Mouse (Mus musculus) adrenal gland, adult 18-20 months (tissue): ENCODE data around the gene Pithd1. TPM values are rescaled to one million over a fixed set of nuclear protein-coding genes. Genes with fewer than 3 reads are reported as not detected.
"Not testable (repeated sequence)": the region's sequence is repeated elsewhere in the genome, so short reads cannot be mapped to it uniquely, and the experiment has no call there.

Experiments used
- DNase-seq, 2 experiments: peaks; one replicate each; pipeline ENCODE4 v3.0.0; 2021 to 2022; ENCODE audit warnings: low spot score in 2 of 2
- total RNA-seq, 2 experiments: library from RNA; stranded (reverse); gene quantifications; 1 replicate in 1 of 2; 2 replicates in 1 of 2; pipeline ENCODE4 v1.2.3; 2021

The Pithd1 gene
- total RNA-seq, 2 experiments from 2014 or later, result 29.4 to 31.4 TPM

DNA sequence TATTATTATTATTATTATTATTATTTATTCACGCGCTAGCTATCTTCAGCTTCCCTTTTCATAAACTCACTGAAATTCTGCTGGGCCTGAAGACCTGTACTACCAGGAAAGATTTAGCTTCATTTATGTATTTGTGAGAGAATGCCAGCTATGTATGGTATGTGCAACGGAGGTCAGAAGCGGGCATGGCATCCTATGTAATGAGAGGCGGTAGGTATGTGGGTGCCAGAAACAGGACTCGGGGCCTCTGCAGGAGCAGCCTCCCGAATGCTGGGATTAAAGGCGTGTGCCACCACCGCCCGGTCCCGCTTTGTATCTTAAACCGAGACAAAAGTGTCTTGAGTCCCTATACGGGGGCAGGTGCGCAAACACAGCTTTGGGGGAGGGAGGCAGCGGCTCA is 24.1 kb downstream of the Pithd1 start:
- no peak for DNase-seq

- no peak for DNase-seq
Measured at GRCm38 (mm10) chr4:135962198-135962597, 24.9 kb downstream of the Pithd1 start.

DNA sequence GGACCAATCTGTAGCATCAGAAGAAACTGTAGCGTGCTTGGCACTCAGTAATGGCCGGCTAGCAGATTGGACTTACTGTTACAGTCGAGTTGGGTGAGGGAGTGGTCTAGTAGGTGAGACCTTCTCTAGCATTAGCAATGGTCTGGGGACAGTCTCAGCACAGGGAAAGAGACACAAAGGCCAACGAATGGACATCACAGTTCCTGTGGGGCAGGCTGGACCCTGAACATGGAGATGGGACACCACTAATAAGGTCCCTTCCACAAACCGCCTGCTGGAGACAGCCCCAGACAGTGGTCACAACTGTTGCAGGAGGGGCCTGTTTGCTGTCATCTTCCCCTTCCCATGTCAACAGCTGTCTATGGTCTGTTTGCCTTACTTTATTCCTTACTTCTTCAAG is 25.4 kb downstream of the Pithd1 start:
- DNase-seq, result no peak

- peak; percentile 75 to 79 for DNase-seq
Measured at GRCm38 (mm10) chr4:135960717-135961116, 26.3 kb downstream of the Pithd1 start.

- DNase-seq, result no peak
Measured at GRCm38 (mm10) chr4:135958354-135958753, 28.7 kb downstream of the Pithd1 start.

- DNase-seq, result no peak
Measured at GRCm38 (mm10) chr4:135955886-135956285, 31.2 kb downstream of the Pithd1 start.

DNA sequence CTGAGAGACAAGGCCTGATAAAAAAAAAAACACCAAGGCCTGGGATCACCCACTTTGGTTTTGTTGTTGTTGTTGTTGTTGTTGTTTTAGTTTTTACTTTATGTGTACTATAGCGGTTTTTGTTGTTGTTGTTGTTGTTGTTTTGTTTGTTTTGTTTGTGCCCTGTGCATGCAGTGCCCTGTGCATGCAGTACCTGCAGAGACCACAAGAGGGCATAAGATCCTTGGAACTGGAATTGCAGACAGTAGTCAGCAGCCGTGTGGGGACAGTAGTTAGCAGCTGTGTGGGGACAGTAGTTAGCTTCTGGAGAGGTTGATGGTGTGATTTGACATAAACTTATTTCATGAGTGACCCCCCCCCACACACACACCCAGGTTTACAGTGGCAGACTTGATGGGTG is 32.8 kb downstream of the Pithd1 start:
- peak; percentile 71 to 81 for DNase-seq

- DNase-seq, result no peak
Measured at GRCm38 (mm10) chr4:135953179-135953578, 33.9 kb downstream of the Pithd1 start.

- no peak for DNase-seq
Measured at GRCm38 (mm10) chr4:135951505-135951904, 35.6 kb downstream of the Pithd1 start.

DNA sequence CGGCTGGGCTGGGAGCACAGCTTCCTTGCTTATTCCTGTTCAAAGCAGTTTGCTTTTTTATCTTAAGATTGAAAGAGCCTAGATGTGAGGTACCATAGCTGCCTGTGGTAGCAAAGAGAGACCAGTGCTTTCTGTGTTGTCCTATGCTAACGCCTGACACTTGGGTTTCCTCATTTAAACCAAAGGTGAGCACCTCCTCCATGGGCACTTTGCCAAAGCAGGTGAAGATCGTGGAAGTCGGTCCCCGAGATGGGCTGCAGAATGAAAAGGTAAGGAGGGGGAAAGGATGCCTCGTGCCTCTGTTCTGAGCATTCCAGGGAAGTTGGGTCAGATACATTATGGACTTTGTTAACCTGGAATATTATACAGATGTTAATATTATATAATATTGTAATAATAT is 36.7 kb downstream of the Pithd1 start:
- no peak for DNase-seq

DNA sequence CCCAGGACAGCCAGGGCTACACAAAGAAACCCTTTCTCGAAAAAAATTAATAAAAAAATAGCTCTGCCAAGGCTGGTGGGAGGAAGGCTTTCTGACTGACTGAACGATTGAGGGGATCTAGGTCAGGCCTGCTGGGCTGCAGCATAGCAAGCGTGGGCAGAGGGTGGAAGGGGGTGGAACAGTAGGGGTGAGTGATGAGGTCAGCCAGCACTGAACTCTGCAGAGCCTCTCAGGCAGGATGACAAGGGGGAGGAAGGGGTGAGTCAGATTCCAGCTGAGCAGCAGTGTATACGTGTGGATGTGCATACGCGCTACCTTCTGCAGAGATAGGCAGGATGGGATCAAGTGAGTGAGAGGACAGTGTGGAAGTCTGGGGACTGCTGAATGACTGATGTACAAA is 37.2 kb downstream of the Pithd1 start:
- DNase-seq, result no peak

GRCm38 (mm10) chr4:135949475-135949874 is 37.6 kb downstream of the Pithd1 start:
- no peak for DNase-seq

- DNase-seq, result no peak
Measured at GRCm38 (mm10) chr4:135948142-135948541, 38.9 kb downstream of the Pithd1 start.

DNA sequence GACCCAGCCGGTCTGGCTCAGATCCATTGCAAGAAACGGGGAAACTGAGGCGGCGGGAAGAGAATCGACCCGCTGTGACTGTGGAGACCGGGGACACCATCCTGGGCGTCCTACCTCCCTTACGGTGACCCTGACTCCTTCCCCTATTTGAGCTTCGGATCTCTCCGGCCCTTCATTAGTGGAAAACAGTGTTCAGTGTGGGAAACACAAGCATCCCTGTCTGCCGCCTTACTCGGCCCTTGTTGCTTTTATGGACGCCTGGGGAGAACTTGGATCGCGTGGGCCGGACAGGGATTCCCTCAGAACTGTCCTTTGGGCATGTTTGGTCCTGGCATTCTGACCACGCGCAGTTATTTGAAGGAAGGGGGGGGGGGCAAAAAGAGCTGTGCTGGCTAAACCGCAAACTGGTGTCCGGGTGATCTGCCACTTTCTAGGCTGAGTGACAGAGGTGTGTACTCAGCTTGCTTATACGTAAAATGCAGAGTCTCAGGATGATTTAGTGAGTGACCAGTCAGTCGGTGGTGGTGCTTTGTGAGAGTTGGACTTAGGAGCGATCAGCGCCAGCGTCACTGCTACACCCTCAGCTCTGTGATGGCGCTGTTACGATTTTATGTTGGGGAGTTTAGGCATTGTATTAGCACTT is 40.3 kb downstream of the Pithd1 start:
- DNase-seq, result no peak

GRCm38 (mm10) chr4:135946278-135946658 is 40.8 kb downstream of the Pithd1 start, which contains the start of gene Hmgcl:
Gene Hmgcl, plus strand, starts transcription at chr4:135946448.
- peak; percentile 94 for DNase-seq

DNA sequence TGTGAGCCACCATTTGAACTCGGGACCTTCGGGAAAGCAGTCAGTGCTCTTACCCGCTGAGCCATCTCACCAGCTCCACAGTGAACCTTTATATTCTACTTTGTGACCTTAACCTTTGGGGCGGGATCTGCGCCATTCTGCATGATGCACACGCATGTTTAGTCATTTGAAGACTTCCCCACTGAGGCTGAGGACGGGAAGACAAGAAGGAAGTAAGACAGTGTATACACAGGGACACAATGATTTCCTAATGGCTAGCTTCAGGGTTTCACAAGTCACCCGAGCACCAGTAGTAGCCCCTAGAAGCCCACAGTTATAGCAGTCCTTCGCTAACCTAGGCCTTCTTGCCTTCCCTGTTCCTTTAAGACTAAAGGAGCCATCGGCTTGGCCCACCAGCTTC is 41.4 kb downstream of the Pithd1 start:
- DNase-seq, result no peak

GRCm38 (mm10) chr4:135943389-135943788 is 43.7 kb downstream of the Pithd1 start:
- no peak for DNase-seq

DNA sequence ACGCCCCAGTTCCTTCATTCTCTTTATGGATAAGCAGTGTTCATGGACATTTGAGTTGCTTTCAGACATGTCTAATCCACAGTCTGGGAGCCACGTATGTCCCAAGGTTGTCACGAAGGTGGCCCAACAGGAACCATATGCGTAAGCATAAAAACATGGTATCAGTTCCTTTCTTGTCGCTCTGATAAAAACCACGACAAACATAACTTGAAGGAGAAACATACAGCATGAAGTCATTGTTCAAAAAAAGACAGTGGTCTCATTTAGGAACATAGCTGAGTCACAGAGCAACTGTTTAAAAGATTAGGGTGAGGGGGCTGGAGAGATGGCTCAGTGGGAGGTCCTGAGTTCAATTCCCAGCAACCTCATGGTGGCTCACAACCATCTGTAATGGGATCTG is 44.9 kb downstream of the Pithd1 start:
- DNase-seq, result no peak

DNA sequence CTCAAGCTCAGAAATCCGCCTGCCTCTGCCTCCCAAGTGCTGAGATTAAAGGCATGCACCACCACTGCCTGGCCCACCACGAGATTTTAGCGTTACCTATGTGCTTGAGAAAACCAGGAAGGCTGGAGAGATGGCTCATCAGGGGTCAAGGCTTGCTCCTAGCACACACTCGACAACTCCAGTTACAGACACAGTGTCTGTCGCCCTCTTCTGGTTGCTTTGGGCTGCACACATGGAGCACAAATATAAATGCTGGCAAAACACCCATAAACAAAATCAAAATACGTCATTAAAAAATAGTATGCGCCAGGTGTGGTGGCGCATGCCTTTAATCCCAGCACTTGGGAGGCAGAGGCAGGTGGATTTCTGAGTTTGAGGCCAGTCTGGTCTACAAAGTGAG is 46.0 kb downstream of the Pithd1 start:
- DNase-seq, result not testable (repeated sequence)

DNA sequence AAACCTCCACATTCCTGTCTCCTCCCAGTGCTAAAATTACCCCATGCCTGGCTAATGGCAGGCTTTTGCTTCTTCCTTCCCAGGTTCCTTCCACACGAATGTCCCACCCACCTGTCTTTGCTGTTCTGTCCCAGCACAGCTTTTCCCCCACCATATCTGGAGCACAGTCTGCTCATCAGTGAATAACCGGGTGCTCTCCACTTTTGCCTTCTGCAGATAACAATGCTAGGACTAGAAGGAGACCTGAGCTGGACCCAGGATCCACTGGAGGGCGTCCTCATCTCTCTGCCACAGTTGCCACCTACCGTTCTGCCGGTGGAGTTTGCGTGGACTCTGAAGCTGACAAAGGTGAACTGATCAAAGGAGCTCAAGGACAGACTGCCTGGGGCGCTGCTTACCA is 48.2 kb downstream of the Pithd1 start:
- no peak for DNase-seq

DNA sequence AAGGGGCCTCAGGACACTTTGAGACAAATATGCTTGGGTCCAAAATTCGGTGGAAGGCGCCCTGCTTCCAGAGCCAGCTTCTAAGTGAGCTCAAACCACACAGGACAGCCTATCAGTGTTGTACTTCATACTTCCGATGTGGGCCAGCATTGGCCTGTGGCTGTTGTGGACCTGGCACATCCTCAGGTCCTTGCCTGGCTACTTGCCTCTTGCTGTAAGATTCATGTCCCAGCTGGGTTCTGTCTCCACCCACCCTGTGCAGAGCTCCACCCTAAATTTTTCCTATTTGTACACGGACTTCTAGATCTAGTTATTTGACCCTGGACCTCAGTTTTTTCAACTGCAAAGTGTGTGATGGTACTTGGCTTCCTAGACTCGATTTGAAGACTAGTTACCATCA is 51.6 kb downstream of the Pithd1 start:
- DNase-seq, result no peak

DNA sequence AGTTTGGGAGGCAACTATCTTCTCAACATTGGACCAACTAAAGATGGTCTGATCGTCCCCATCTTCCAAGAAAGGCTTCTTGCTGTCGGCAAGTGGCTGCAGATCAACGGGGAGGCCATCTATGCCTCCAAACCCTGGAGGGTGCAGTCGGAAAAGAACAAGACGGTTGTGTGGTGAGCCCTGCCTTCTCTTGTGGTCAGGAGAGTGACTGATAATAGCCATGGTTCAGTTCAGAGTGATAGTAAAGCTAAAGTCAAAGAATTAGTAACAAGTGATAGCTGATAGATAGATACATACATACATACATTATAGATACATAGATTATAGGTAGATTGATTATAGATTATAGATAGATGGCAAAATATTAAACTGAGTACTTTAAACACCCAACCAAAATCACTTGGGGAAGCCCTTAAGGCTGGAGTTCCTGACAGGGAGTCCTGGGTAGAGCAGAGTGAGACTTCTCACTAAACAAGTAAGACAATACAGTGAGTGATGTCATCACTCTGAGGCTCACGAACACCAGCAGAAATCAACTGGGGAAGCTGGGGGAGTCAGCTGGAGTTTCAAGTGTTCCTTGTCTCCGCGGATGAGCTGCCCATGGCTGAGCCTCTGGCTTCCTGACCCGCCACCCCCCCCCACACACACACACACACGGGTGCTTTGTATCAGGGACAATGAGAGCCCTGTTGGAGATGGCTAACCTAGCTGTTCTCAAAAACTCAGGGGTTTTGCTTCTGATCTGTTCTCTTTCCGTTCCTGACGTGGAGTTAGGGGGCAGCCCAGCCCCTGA is 52.2 kb downstream of the Pithd1 start:
- no peak for DNase-seq

DNA sequence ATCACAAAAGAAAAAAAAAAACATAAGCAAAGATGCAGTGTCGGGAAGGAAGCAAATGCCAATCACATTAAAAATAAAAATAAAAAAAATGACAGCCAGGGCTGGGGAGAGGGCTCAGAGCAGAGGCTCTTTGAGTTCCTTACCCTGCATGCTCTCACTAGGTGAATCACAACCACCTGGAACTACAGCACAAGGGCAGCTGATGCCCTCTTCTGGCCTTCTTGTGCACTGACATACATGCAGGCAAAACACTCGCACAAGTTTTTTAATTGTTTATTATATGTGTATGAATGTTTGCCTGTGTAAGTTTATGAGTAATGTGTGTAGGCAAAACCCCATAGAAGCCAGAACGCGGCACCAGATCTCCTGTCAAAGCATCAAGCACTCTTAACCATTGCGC is 55.2 kb downstream of the Pithd1 start:
- no peak for DNase-seq
